Mouse (Mus musculus) liver, embryonic 14.5 days (tissue): ENCODE data around the gene Slc23a3. TPM values are rescaled to one million over a fixed set of nuclear protein-coding genes. Genes with fewer than 3 reads are reported as not detected.

Source experiments
- ATAC-seq: fragments of 200-750 bp; cut with Nextera tagmentation; 2 replicates; pipeline ENCODE4 v1.8.0; 2017; ENCODE audit warnings: moderate number of reproducible peaks, mild to moderate bottlenecking, moderate library complexity; ENCODE audit not compliant: insufficient read depth
- DNase-seq, 3 experiments: peaks; one replicate each; pipeline ENCODE4 v3.0.0-alpha.2; 2012 to 2013; ENCODE audit warnings: low read depth in 3 of 3, low spot score in 3 of 3
- H3K27ac ChIP-seq: fragments of 300-500 bp; sonication (generic); 2 replicates; pipeline ENCODE4 v1.5.1; 2014; ENCODE audit warnings: moderate library complexity, mild to moderate bottlenecking, control low read depth, inconsistent platforms
- H3K27me3 ChIP-seq: fragments of 300-500 bp; sonication (generic); 2 replicates; pipeline ENCODE4 v1.6.1; 2014; ENCODE audit warnings: mild to moderate bottlenecking, low read length, moderate library complexity; ENCODE audit not compliant: control insufficient read depth, insufficient read depth
- H3K36me3 ChIP-seq: fragments of 300-500 bp; sonication (generic); replicated peaks from 2 replicates; pipeline ENCODE4 v1.6.1; 2014; ENCODE audit warnings: low read depth; ENCODE audit not compliant: control insufficient read depth, insufficient read depth
- H3K4me1 ChIP-seq, 2 experiments: fragments of 200-500 bp in 1 of 2; fragments of 300-500 bp in 1 of 2; sonication (generic) in 1 of 2; replicated peaks; 2 replicates each; pipeline ENCODE4 v1.6.1; 2012 to 2014; ENCODE audit warnings: antibody characterized with exemption in 1 of 2, inconsistent platforms in 1 of 2, low read length in 1 of 2; ENCODE audit not compliant: control insufficient read depth in 2 of 2, insufficient read depth in 2 of 2
- H3K4me2 ChIP-seq: fragments of 300-500 bp; sonication (generic); 2 replicates; pipeline ENCODE4 v1.6.1; 2014; ENCODE audit warnings: low read depth, mild to moderate bottlenecking, control low read depth, moderate library complexity
- H3K4me3 ChIP-seq, 2 experiments: fragments of 200-500 bp in 1 of 2; fragments of 300-500 bp in 1 of 2; sonication (generic) in 1 of 2; 2 replicates each; pipeline ENCODE4 v1.5.1; 2012 to 2014; ENCODE audit warnings: low read depth in 2 of 2, low read length in 2 of 2, mild to moderate bottlenecking in 2 of 2, control low read depth in 1 of 2, inconsistent platforms in 1 of 2, moderate library complexity in 1 of 2; ENCODE audit not compliant: insufficient read depth in 1 of 2
- H3K9ac ChIP-seq: fragments of 300-500 bp; sonication (generic); replicated peaks from 2 replicates; pipeline ENCODE4 v1.6.1; 2014; ENCODE audit warnings: mild to moderate bottlenecking, control low read depth, moderate library complexity
- H3K9me3 ChIP-seq: fragments of 300-500 bp; sonication (generic); 2 replicates; pipeline ENCODE4 v1.6.1; 2016; ENCODE audit warnings: low read length, mixed read lengths; ENCODE audit not compliant: control insufficient read depth
- CTCF ChIP-seq: IDR thresholded peaks from 2 replicates; pipeline ENCODE4 v1.5.1; 2016; ENCODE audit warnings: antibody characterized with exemption, low read depth, control low read depth
- EP300 ChIP-seq: IDR thresholded peaks from 2 replicates; pipeline ENCODE4 v1.6.1; 2016; ENCODE audit warnings: antibody characterized with exemption, low read depth
- WGBS: fragments of 180-500 bp; shearing (Covaris S2); extraction: QIAGEN DNeasy Blood & Tissue Kit; methylation state at CpG from one replicate; pipeline ENCODE4 v1.1.7; 2014; ENCODE audit not compliant: insufficient replicate concordance; 5-methylcytosine and 5-hydroxymethylcytosine counted together
- polyA plus RNA-seq, 2 experiments: library from polyadenylated mRNA; depleted of rRNA in 1 of 2; stranded (reverse) in 1 of 2; unstranded in 1 of 2; fragments of >200 nt; fragmentation: Nextera tagmentation in 1 of 2; extraction: Ambion mirVana in 1 of 2; gene quantifications; 2 replicates each; pipeline versions ENCODE4 v1.2.1 to v1.2.3; 2012 to 2014

Slc23a3 gene
- polyA plus RNA-seq, 2 experiments: 1.2 to 1.4 TPM

DNA sequence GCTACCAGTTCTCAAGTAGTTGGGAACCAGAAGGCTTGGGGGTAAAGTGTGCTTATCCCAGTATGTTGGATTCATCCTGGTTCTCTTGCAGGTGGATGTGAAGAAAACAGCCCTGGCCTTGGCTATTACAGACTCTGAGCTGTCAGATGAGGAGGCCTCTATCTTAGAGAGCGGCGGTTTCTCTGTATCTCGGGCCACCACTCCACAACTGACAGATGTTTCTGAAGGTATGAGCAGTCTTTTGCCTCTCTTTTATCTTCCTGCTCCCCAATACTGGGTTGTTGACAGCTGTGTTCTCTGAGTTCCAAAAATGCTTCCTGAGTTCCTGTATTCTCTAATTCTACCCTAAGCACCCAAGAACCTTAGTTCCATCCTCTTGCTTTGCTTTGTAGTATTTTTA lies 11.9 kb upstream of the Slc23a3 start:
- peak overlapping the region; percentile 71 for H3K4me2 ChIP-seq
- 38% methylated on average over 3 of the region's 3 CpGs for WGBS
- H3K27me3 ChIP-seq: no peaks in the 10 kb centered on the region
- peak overlapping the region; percentile 83 for H3K9ac ChIP-seq
- H3K4me1 ChIP-seq: peaks cover 9 to 27% of the 10 kb centered on the region in 2 experiments
- H3K27ac ChIP-seq: peak overlapping the region; percentile 70
- peaks cover 50% of the 10 kb centered on the region for H3K36me3 ChIP-seq
- TF ChIP-seq CTCF (no peak), EP300 (peak; percentile 81)
- ATAC-seq: no peak
- no peaks in the 10 kb centered on the region for H3K9me3 ChIP-seq
- DNase-seq: peak in 1 of 3 experiments; percentile 35
- peak overlapping the region in 1 of 2 experiments; percentile 75; a peak in 2 of 4 replicates for H3K4me3 ChIP-seq

GRCm38 (mm10) chr1:75142301-75143261 lies 8.9 kb upstream of the Slc23a3 start, which contains the start of the genes Cnppd1 and Retreg2:
Cnppd1 (minus strand) TSS chr1:75142711.
Retreg2 (plus strand) TSS chr1:75142778.
- Histone ChIP-seq H3K9ac (peak within 1 kb of the TSS; percentile 98), H3K9me3 (no peaks in the 10 kb centered on the region), H3K4me1 (peaks cover 32 to 52% of the 10 kb centered on the region in 2 experiments), H3K4me2 (peak within 1 kb of the TSS; percentile 71), H3K27me3 (no peaks in the 10 kb centered on the region), H3K36me3 (peaks cover 60% of the 10 kb centered on the region), H3K27ac (peak within 1 kb of the TSS; percentile 80), H3K4me3 (peak within 1 kb of the TSS; percentile 75 to 91)
- TF ChIP-seq CTCF (peak; percentile 66), EP300 (no peak; the same call in 1 of the 2 replicates)
- under 1% methylated on average over 88 of the region's 91 CpGs for WGBS
- DNase-seq: peak; percentile 92 to 93 (median 92)
- peak; percentile 79 for ATAC-seq

- under 1% methylated on average over 53 of the region's 53 CpGs for WGBS
- peaks cover 40 to 60% of the 10 kb centered on the region in 2 experiments for H3K4me1 ChIP-seq
Measured at GRCm38 (mm10) chr1:75141486-75142190, 7.9 kb upstream of the Slc23a3 start.

GRCm38 (mm10) chr1:75140601-75141190 lies 7.0 kb upstream of the Slc23a3 start:
- Histone ChIP-seq H3K9me3 (no peaks in the 10 kb centered on the region), H3K27me3 (no peaks in the 10 kb centered on the region), H3K27ac (peak overlapping the region; percentile 80), H3K9ac (peak overlapping the region; percentile 98), H3K4me2 (peak overlapping the region; percentile 71), H3K4me1 (peaks cover 49 to 67% of the 10 kb centered on the region in 2 experiments), H3K4me3 (peak overlapping the region; percentile 75 to 91), H3K36me3 (peaks cover 59% of the 10 kb centered on the region)
- no peak for ATAC-seq
- WGBS: 36% methylated on average over 4 of the region's 4 CpGs
- no peak for TF ChIP-seq CTCF
- no peak for TF ChIP-seq EP300
- no peak for DNase-seq

More at GRCm38 (mm10) chr1:75141486-75142190, 7.9 kb upstream of the Slc23a3 start:
- peak; percentile 48 for ATAC-seq
- H3K27ac ChIP-seq: peak overlapping the region; percentile 80
- H3K4me2 ChIP-seq: peak overlapping the region; percentile 71
- no peaks in the 10 kb centered on the region for H3K9me3 ChIP-seq
- H3K27me3 ChIP-seq: no peaks in the 10 kb centered on the region
- peak overlapping the region; percentile 75 to 91 for H3K4me3 ChIP-seq
- H3K9ac ChIP-seq: peak overlapping the region; percentile 98
- H3K36me3 ChIP-seq: peaks cover 59% of the 10 kb centered on the region
- peak; percentile 62 to 68 (median 65) for DNase-seq
- TF ChIP-seq EP300: no peak
- TF ChIP-seq CTCF: no peak
